Mouse (Mus musculus) MEL-GATA-1-ER (cell line): Measurements from ENCODE around the gene Rftn1.
"Not testable (repeated sequence)": the region's sequence is repeated elsewhere in the genome, so short reads cannot be mapped to it uniquely, and the experiment has no call there.

ENCODE experiments used
- DNase-seq: peaks from one replicate; pipeline ENCODE4 v3.0.0-alpha.2; 2012; ENCODE audit warnings: low read depth; ENCODE audit errors: extremely low read depth

The Rftn1 gene

DNA sequence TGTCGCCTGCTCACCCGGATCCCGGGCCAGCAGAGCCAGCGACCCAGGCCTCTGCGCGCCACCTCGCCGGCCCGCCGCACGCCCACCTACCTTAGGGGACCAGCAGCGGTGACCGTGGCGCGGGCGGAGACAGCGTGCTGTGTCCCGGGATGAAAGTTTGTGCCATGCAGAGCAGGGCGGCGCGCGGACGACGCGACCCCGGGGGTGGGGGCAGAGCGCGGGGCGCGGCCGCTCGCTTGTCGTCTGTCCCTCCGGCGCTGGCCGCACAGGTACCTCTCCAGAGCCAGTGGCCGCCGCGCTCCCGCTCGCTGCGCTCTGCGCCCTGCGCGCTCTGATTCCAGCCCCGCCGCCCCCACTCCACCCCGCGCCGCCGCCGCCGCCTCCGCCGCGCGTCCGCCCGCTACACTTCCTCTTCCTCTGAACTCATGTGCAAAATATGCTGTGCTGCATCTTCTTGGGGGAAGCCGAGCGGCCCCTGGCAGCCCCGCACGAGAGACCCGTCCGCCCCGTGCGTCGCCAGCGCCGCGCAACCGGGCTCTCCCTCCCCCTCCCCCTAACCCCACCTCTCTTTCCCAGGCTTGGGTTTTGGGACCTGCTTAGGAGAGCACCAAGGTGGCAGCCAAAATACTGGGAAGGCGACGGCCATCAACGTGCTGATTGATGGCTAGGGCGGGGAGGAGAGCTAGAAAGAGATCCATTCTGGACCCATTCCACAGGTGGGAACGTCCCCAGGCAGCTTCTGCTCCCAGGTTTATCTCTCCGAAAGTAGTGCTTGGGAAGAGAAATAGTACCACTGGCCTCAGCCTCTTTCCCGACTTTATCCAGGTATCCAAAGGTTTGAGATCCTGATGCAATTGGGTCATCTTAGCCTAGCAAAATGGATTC is at the start of gene Rftn1:
Gene Rftn1, minus strand, starts transcription at position 544 of the 885 bp plus-strand sequence.
- DNase-seq, result no peak

DNA sequence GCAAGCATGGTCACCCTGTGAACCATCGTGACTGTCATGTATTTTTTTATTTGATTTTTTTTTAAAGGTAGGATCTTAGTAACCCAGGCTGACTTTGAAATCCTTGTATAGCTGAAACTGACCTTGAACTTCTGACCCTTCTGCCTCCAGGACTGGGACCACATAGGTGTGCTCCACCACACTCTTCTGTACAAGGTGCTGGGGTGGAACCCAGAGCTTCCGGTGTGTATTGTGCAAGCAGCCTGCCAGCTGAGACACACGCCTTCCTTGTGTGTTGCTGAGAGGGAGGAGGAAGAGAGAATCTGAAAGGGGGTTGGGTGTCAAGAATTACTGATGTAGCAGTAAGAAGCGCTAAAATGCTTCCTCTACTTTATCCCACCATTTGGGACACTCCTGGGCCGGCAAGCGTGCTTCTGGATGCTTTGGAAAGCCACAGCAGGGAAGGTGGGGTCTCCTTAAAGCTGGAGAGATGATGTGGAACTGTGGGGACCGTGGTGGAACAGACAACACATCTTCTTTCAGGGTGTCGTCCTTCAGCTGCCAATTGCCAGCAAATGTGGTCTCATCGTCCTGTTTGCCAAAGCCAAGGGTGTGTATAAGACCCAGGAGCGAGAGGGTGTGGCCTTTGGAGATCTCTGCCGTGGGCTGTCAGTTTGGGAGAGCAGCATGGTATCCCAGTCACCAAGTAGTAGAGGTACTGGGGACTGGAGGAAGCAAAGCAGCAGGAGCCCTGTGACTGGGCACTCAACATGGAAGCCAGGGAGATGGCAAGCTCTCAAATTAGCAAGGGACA is 47.5 kb upstream of the Rftn1 start:
- no peak for DNase-seq

DNA sequence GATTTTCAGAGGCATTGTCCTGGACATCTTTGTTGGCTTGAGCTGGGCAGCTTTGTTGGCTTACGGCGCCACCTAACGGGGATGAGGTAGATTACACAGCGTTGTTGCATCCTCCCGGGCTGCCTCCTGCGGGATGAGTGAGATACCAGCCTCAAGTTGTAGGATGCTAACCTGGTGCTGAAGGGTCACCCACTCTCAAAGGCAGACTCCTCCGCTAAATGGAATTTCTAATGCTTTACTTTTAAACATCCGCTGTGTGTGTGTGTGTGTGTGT is 46.9 kb upstream of the Rftn1 start:
- DNase-seq, result peak; percentile 46

- no peak for DNase-seq
Observed at GRCm38 (mm10) chr17:50236702-50237435, 46.4 kb upstream of the Rftn1 start.

DNA sequence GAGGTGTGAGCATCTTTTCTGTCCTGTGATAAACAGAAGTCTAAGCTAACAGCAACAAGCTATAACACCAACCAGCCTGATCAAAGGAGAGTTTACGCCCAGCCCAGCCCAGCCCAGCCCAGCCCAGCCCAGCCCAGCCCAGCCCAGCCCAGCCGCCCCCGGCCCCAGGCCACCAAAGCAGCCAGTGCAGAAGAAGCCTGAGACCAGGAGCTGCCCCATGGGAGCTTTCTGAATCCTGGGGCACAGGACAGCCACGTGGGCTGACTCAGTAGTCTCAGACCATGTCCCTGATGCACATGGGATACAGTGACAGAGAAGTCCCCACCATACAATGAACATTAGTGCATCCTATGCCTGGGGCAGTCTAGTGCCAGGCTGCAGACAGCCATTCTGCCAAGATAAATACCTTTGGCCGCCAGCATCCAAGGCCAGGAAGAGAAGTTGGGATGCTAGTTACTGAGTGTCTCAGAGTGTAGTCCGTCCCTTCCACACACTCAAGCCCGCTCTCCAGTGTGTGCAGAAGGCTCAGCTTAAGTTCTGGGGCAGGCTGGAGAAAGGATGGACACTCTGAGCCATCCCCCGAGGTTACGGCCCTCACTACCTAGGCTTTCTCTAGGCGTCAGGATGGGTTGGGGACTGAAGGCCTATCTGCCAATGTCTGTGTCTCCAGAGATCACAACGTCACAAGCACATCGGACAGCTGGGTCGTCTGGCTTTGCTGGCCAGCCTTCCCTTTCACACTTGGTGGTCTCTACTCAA is 45.6 kb upstream of the Rftn1 start:
- no peak for DNase-seq

GRCm38 (mm10) chr17:50233956-50234355 is 43.5 kb upstream of the Rftn1 start:
- no peak for DNase-seq

GRCm38 (mm10) chr17:50232821-50233220 is 42.3 kb upstream of the Rftn1 start:
- no peak for DNase-seq

- DNase-seq, result no peak
Observed at GRCm38 (mm10) chr17:50231206-50231605, 40.7 kb upstream of the Rftn1 start.

DNA sequence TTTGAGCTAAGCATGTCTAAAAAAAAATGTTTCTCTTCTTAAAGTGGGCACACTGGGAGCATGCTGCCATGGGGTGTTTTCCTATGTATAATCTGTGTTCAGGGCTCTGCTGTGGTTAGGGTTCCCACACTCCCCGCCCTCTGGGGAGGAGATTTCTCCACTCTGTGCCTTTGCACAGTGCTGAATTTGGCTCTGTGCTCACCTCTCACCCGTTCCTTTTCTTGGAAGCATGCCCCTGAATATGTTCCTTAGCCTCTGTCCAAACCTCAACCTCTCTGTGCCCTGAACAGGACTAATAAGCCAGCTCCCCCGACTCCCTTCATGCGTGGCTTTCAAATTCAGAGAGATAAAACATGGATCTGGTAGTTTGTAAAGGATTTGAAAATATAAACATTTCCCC is 39.1 kb upstream of the Rftn1 start:
- no peak for DNase-seq

GRCm38 (mm10) chr17:50227366-50227765 is 36.9 kb upstream of the Rftn1 start:
- no peak for DNase-seq

DNA sequence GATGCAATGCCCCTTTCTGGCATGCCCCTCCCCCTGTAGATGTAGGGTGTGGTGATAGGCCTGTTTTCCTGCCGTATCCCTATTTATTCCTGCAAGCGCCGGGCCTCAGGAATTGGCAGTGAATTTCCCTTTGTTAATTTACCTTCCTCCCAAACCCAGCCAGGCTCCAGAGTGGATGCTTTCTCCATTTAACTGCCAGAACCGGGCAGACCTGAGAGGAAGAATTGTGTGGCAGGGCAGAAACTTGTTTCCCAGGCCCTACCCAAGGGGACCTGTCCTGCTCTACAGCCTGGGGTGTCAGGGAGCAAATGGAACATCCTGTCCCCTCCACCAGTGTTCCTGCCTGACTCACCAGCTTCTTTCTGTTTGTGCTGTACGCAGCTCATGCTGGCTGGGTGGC is 34.2 kb upstream of the Rftn1 start:
- no peak for DNase-seq

DNA sequence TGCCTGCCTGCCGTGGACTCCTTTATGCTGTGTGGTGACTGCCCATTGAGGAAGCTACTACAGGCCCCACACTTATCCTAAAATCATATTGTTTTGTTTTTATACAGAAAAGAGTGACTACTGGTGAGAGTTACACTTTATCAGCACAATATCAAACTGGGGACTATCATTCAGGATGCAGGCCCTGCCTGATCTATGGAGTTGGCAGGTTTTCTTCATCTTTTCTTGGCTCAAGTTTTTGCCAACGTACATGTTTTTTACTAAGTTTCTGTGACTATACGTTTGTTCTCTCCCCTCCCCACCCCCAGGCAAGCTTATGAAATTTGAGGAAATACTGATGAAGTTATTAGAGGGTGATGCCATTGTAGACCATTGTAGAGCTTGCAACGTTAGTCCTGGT is 27.5 kb upstream of the Rftn1 start:
- peak; percentile 61 for DNase-seq

DNA sequence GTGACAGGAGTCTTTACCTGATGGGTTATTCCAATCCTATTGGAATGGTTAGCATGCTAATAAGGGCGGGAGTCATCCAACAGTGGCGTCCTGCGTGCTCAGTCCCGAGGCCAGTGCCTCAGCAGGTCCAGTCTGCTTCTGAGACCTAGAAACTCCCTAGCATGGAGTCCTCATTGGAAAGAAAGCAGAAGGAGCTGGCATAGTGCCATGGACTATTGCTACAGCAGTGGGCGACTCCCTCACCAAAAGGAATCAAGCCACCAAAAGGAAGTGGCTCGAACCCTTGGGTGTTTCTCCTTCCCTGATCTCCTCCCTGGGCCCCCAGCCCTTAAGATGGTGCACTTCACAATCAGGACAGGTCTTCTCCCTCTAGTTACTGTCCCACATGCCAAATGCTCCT is 24.6 kb upstream of the Rftn1 start:
- no peak for DNase-seq

DNA sequence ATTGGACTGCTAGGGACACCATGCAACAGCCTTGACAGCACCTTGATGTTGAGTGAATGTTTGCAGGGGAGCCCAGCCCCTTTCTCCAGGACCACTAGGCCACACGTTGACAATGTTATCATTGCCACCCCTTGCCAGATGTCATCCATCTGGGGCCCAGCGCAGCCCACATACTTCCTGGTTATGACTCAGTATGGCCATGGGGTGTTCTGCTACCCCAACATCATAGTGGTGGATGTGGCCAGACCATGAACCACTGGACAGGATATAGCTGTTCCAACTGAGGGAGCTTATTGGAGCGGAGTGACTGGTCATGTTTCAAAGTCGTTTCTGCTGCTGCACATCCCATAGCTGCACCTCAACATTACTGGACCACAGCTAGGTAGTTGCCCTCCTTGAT is 22.6 kb upstream of the Rftn1 start:
- DNase-seq, result no peak

DNA sequence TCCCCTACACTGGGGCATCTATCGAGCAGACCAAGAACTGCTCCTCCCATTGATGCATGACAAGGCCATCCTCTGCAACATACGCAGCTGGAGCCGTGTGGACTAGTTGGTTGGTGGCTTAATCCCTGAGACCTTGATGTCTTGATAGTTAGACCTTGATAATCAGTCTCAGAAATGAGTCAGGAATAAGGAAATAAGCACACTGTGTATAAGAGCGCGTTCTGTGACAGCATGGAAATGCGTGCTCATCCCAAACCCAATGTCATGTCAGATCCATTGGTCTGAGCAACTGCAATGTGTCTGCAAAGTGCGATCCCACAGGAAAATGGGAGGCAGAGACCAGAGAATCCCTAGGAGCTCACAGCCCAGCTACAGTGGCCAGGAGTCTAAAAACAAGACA is 21.3 kb upstream of the Rftn1 start:
- DNase-seq, result no peak

DNA sequence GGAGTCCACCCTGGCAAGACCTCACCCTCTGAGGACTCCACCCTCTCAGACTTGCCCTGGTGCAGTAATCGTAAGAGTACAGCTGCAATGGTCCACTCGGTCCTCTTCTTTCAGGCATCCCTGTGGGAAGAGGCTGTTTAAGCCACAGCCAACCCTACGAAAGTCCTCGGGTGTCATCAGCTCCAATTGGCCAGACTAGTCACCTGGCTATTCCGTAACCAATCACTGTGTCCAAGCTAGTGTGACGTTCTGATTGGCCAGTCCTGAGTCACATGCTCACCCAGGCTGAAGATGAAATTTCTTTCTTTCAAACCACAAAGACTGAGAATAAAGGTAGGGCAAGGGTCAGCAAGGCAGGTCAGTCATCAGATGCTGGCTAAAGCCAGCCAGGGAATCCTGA is 19.4 kb upstream of the Rftn1 start:
- DNase-seq, result no peak

DNA sequence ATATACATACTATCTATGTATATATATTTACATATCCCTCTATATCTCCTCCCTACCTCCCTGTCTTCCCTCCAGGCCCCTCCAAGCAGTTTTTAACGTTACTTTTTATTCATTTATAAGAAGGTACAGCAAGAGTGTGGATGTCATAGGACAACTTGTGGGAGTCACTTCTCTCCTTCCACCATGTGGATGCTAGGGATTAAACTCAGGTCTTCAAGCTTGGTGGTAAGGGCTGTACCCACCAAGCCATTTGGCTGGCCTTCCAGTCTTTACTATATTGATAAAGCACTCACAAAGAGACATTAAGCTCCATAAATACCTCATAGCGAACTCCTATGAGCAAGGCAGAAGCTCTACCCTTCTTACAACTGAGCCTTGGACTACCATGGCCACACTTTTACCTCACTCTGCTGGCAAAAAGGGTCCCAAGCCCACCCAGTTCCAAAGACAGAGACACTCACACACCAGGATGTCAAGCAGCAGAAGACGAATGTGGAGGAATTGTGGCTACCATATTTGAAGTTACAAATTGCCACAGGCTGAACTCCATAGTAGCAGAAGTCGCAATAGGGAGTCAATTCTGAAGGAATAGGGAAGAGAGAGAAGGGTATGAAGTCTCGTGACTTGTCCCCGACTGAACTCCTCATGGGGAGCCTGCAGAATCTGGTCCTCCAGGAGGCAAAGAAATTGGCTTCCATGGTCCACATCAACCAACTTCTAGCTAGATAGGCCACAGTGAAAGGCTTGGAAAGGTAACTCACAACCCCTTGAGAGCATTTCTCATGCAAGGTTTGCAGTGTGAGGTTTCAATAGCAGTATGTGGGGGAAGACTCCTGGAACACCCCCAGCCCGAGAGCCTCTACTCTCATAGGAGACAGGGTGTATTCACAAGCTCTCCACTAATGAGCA is 17.9 kb upstream of the Rftn1 start:
- no peak for DNase-seq

DNA sequence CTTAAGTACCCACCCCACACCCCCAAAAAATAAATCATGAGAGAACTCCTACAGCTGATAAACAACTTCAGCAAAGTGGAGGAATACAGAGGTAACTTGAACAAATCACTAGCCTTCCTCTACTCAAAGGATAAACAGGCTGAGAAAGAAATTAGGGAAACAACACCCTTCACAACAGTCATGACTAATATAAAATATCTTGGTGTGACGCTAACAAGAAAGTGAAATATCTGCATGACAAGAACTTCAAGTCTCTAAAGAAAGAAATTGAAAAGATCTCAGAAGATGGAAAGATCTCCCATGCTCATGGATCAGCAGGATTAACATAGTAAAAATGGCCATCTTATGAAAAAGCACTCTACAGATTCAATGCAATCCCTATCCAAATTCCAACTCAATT is 15.8 kb upstream of the Rftn1 start:
- DNase-seq, result not testable (repeated sequence)

- not testable (repeated sequence) for DNase-seq
Observed at GRCm38 (mm10) chr17:50205840-50206239, 15.4 kb upstream of the Rftn1 start.

DNA sequence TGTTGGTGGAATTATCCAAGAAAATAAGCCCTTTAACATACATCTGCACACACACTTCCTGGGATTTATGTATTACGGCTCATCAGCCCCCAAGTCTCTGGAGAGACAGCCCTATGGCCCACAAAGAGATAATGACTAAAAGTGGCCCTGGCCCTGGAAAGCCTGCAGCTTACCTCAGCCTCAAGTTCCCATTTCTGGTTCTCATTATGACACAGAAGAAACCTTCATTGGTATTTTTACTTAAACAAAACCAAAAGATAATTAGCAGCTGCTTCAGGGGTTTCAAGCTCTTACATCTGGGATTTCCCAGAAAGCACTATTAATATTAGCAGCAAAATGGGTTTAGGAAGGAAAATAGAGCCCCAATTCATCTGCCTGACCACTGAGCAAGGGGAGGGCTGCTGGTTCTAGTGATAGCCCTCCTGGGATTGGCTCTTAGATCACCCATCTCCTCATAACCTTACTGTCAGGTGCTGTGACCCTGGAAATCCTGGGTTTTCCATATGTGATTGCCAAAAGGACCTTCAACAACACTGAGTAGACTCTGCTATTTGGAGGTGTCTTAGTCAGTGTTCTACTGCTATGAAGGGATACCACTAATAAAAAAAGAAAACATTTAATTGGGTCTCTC is 14.8 kb upstream of the Rftn1 start:
- no peak for DNase-seq
